Mouse (Mus musculus) midbrain, postnatal 0 days (tissue): ENCODE measurements at regions not wholly inside any gene's neighbourhood (a gene's known extent, or its start where the extent isn't known, plus 50 kb on each side); places are given as distances from the start of the nearest gene placed in this dataset.

Experiments
- ATAC-seq: fragments of 200-750 bp; cut with Nextera tagmentation; 2 replicates; pipeline ENCODE4 v1.8.0; 2017; ENCODE audit warnings: moderate number of reproducible peaks, mild to moderate bottlenecking, moderate TSS enrichment, moderate library complexity; ENCODE audit not compliant: low FRiP score
- DNase-seq: peaks from one replicate; pipeline ENCODE4 v3.0.0-alpha.2; 2015; ENCODE audit warnings: low spot score
- H3K27ac ChIP-seq: fragments of 300-500 bp; sonication (generic); 2 replicates; pipeline ENCODE4 v1.5.1; 2014; ENCODE audit warnings: low read depth, mild to moderate bottlenecking, low read length, mixed read lengths
- H3K27me3 ChIP-seq: fragments of 300-500 bp; sonication (generic); 2 replicates; pipeline ENCODE4 v1.6.1; 2014; ENCODE audit warnings: low read length, control low read depth, mixed read lengths; ENCODE audit not compliant: insufficient read depth
- H3K36me3 ChIP-seq: fragments of 300-500 bp; sonication (generic); 2 replicates; pipeline ENCODE4 v1.6.1; 2014; ENCODE audit warnings: low read length, control low read depth, mixed read lengths; ENCODE audit not compliant: insufficient read depth
- H3K4me1 ChIP-seq: fragments of 300-500 bp; sonication (generic); 2 replicates; pipeline ENCODE4 v1.6.1; 2014; ENCODE audit warnings: mild to moderate bottlenecking, control low read depth, antibody characterized with exemption, low read length, mixed read lengths; ENCODE audit not compliant: insufficient read depth
- H3K4me2 ChIP-seq: fragments of 300-500 bp; sonication (generic); 2 replicates; pipeline ENCODE4 v1.6.1; 2014; ENCODE audit warnings: low read depth, mild to moderate bottlenecking, low read length, mixed read lengths; ENCODE audit not compliant: poor library complexity, severe bottlenecking
- H3K4me3 ChIP-seq: fragments of 300-500 bp; sonication (generic); 2 replicates; pipeline ENCODE4 v1.5.1; 2014; ENCODE audit warnings: low read depth, mild to moderate bottlenecking, low read length, moderate library complexity
- H3K9ac ChIP-seq: fragments of 300-500 bp; sonication (generic); replicated peaks from 2 replicates; pipeline ENCODE4 v1.6.1; 2014; ENCODE audit warnings: mild to moderate bottlenecking, low read length, moderate library complexity, mixed read lengths; ENCODE audit not compliant: poor library complexity, severe bottlenecking
- H3K9me3 ChIP-seq: fragments of 300-500 bp; sonication (generic); 2 replicates; pipeline ENCODE4 v1.6.1; 2016; ENCODE audit warnings: low read length, control low read depth
- CTCF ChIP-seq: IDR thresholded peaks from 2 replicates; pipeline ENCODE4 v1.5.1; 2016; ENCODE audit warnings: antibody characterized with exemption, mild to moderate bottlenecking
- WGBS: fragments of 180-500 bp; shearing (Covaris S2); extraction: QIAGEN DNeasy Blood & Tissue Kit; methylation state at CpG from one replicate; pipeline ENCODE4 v1.1.7; 2014; 5-methylcytosine and 5-hydroxymethylcytosine counted together

- H3K4me3 ChIP-seq = no peak overlapping the region
- H3K27me3 ChIP-seq = no peaks in the 10 kb centered on the region
- no peaks in the 10 kb centered on the region for H3K4me1 ChIP-seq
- no peak overlapping the region for H3K9ac ChIP-seq
- H3K36me3 ChIP-seq = no peaks in the 10 kb centered on the region
- no peaks in the 10 kb centered on the region for H3K9me3 ChIP-seq
- H3K4me2 ChIP-seq = no peak overlapping the region
- no peak for ATAC-seq
- no peak overlapping the region for H3K27ac ChIP-seq
- TF ChIP-seq CTCF = no peak
- peak; percentile 13 for DNase-seq
- 68% methylated on average over 8 of the region's 8 CpGs for WGBS
These were observed 263.7 kb downstream of the Foxo1 start for GRCm38 (mm10) chr3:52531686-52532351.

DNA sequence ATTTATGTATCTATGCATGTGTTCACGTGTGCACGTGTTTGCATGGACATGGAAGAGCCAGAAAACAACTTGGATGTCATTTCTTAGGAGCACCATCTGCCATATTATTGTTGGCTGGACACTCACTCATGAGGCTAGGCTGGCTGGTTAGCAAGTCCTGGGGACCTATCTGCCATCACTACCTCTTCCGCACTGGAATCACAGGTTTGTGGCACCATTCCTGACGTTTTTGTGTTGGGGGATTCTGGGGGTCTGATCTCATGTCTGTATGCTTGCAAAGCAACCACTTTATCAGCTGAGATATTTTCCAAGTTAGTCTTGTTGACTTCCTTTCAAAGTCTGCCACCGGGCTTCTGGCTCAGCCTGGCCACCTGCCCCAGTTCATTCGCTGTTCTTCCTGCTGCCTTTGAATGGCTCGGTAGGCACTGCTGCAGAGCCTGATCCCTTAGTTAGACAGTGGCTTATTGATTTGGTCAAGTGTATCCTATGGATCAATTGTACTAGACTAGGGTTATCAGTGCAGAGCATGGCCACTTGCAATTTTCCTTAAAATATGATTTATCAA, 262.4 kb downstream of the Foxo1 start:
- H3K27me3 ChIP-seq = no peaks in the 10 kb centered on the region
- H3K9ac ChIP-seq = no peak overlapping the region
- H3K9me3 ChIP-seq = no peaks in the 10 kb centered on the region
- H3K4me3 ChIP-seq = no peak overlapping the region
- no peak for TF ChIP-seq CTCF
- ATAC-seq (no peak), DNase-seq (no peak)
- no peaks in the 10 kb centered on the region for H3K4me1 ChIP-seq
- H3K36me3 ChIP-seq = no peaks in the 10 kb centered on the region
- H3K4me2 ChIP-seq = no peak overlapping the region
- WGBS = 84% methylated on average over 7 of the region's 7 CpGs
- H3K27ac ChIP-seq = no peak overlapping the region

DNA sequence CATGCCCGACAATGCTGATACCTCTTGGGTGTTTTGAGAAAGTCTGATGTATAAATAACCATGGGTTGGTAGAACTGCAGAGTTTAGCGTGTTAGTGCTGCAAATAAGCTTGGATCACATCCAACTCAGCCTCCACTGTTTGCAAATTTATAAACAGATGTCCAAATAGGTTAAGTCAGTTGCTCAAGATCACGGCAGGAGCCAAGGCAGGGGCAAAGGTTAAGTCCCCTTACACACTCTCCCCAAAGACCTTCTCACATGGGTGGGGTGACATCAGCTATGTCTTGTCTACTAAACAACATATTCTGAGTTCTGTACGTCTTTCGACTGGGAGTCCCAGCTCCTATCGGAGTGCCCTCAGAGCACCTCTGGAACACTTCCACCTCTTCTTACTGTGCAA, 261.0 kb downstream of the Foxo1 start:
- Histone ChIP-seq H3K27ac (no peak overlapping the region), H3K27me3 (no peaks in the 10 kb centered on the region), H3K36me3 (no peaks in the 10 kb centered on the region), H3K4me1 (no peaks in the 10 kb centered on the region), H3K4me3 (no peak overlapping the region), H3K9ac (no peak overlapping the region), H3K9me3 (no peaks in the 10 kb centered on the region), H3K4me2 (no peak overlapping the region)
- no peak for ATAC-seq
- no peak for DNase-seq
- TF ChIP-seq CTCF = no peak
- 78% methylated on average over 6 of the region's 6 CpGs for WGBS

DNA sequence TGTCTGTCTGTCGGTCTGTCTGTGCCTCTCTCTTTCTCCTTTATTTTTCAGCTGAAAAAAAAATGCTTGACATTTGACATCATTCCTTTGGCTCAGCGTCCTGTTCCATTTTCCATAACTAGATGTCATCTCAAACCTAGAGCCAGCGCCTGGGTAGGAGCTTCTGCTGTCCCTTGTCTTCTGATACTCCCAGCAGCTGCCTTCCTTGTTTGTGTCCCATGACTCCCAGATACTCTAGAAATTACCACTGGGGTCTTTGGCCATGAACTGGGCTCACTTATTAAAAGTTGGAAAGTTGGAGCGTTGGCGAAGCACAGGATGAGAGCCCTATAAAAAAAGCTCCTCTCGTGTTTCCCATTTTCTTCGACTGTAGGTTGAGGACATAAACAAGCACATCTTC, 260.4 kb downstream of the Foxo1 start:
- no peak for DNase-seq
- Histone ChIP-seq H3K9me3 (no peaks in the 10 kb centered on the region), H3K4me2 (no peak overlapping the region), H3K27me3 (no peaks in the 10 kb centered on the region), H3K9ac (no peak overlapping the region), H3K4me1 (no peaks in the 10 kb centered on the region), H3K4me3 (no peak overlapping the region), H3K36me3 (no peaks in the 10 kb centered on the region), H3K27ac (no peak overlapping the region)
- WGBS = 95% methylated on average over 7 of the region's 7 CpGs
- ATAC-seq = no peak
- no peak for TF ChIP-seq CTCF

DNA sequence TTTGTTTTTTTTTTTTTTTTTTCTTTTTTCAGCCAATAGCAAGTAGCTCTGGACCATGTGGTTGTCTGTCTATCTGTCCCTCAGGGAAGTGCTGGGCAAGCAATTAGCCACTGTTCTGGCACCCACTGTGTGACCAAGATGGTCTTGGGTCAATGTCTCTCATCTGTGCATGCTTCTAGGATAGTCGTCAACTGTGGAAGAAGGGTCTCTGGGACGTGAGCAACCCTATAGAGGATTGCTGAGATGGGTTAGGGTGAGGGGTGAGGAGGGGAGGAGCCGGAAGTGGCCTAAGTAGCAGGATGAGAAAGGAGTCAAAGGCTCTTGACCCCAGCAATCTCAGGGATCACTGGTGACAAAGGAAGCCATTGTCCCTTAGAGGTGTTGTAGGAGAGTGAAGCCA, 259.6 kb downstream of the Foxo1 start:
- Histone ChIP-seq H3K4me1 (no peaks in the 10 kb centered on the region), H3K9ac (no peak overlapping the region), H3K27me3 (no peaks in the 10 kb centered on the region), H3K36me3 (no peaks in the 10 kb centered on the region), H3K27ac (no peak overlapping the region), H3K4me3 (no peak overlapping the region), H3K4me2 (no peak overlapping the region), H3K9me3 (no peaks in the 10 kb centered on the region)
- WGBS = 64% methylated on average over 3 of the region's 3 CpGs
- DNase-seq = no peak
- ATAC-seq = no peak
- no peak for TF ChIP-seq CTCF

DNA sequence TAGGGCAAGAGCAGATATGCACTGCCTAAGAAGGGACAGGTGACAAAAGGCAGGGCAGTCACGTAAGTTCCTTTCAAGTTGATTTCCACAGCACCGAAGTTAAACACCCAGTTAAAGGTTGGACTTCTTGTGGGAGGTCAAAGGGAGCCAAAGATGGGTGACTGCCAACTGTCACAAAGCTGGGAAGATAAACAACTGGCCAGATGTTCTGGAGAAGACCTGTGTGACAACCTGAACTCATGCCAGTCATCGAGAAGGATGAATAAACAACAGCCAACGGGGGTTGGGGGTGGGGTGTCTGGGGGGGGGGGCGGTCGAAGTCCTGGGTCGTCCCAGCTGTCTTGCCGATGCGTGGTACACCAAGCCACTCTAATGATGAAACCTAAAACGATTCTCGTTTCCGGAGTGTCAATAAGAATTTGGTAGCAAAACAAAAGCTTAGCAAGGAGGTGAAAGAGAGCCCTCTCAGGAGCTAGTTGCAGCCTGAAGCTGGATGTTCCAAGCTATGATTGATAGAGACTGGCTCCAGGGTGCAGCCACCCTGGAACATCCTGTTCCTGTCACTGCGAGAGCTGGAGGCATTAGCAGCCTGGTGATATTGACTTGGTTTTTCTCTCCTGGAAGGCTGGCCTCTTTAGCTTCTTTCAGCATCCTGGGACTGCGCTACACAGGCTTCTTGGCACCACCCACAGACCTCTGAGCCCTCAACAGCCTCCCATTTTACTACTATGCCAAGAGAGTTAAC, 259.0 kb downstream of the Foxo1 start:
- no peaks in the 10 kb centered on the region for H3K9me3 ChIP-seq
- no peak overlapping the region for H3K9ac ChIP-seq
- no peaks in the 10 kb centered on the region for H3K27me3 ChIP-seq
- DNase-seq = no peak
- TF ChIP-seq CTCF = no peak
- ATAC-seq = no peak
- no peak overlapping the region for H3K27ac ChIP-seq
- H3K4me3 ChIP-seq = no peak overlapping the region
- H3K4me2 ChIP-seq = no peak overlapping the region
- no peaks in the 10 kb centered on the region for H3K4me1 ChIP-seq
- no peaks in the 10 kb centered on the region for H3K36me3 ChIP-seq
- WGBS = 84% methylated on average over 14 of the region's 14 CpGs
